Mouse (Mus musculus): ENCODE measurements around the gene Clgn. TPM values are rescaled to one million over a fixed set of nuclear protein-coding genes. Genes with fewer than 3 reads are reported as not detected.

Gene Clgn
- total and polyA plus RNA-seq, 3 experiments = 0.59 to 1.5 (median 1.2) TPM

DNA sequence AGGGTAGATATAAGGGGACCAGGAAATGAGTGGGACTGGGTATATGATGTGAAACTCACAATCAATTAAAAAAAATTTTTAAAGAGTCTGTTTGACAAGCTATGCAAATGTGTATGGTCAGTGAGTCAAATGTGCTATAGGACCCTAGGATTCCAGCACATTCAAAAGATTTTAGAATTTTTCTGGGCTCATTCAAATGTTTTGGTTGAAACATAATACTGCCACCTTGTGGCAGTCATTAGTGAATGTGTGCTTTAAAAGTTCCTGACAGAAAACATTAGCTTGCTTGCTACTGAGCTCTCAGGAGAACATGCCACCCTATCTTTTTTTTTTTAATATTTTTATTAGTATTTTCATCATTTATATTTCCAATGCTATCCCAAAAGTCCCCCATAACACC lies 47.0 kb upstream of the Clgn start (continued):
- no peak for TF ChIP-seq MAZ (IDR thresholded peaks at IDR 0.05; ENCODE audit: low read depth, low read length)
- no peak for TF ChIP-seq TCF12 (IDR thresholded peaks at IDR 0.05; ENCODE audit: low read depth, low read length)
- TF ChIP-seq POLR2A (IDR thresholded peaks at IDR 0.05; ENCODE audit: low read depth, low read length) = no peak
- TF ChIP-seq GABPA (IDR thresholded peaks at IDR 0.05; ENCODE audit: insufficient replicate concordance, low read depth, low read length) = no peak
- no peak for TF ChIP-seq HCFC1 (IDR thresholded peaks at IDR 0.05; ENCODE audit: low read depth, low read length)

DNA sequence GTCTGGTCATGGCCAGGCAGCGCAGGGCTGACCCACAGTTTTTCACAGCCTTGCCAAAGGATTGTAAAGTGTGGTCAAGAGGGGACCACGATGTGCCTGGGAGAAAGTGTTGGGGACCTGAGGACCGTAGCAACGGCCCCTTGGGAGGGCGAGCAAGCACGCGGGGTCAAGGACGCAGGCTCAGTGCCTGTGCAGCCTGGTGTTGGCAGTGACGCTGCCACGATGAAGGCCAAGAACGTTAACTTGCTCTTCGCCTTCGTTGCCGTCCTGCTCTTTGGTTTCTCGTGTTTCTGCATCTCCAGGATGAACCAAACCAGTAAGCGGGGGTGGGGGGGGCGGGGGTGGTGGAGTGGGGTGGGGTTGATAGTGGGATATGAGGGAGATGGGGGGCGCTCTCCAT lies 41.4 kb upstream of the Clgn start, which contains the start of gene Mgat4d:
Mgat4d (plus strand) TSS at position 209 of the 400 bp plus-strand sequence.
- Histone ChIP-seq H3K9me3 (replicated peaks; ENCODE audit: low read length) (no peaks in the 10 kb centered on the region), H3K4me1 (ENCODE audit: control insufficient read depth in 1 of 2, insufficient read depth in 2 of 2) (no peaks in the 10 kb centered on the region; a peak in 1 of 4 replicates), H3K79me2 (replicated peaks; ENCODE audit: control insufficient read depth, extremely low read depth, insufficient read depth, poor library complexity, severe bottlenecking) (no peaks in the 10 kb centered on the region), H3K4me3 (replicated peaks in 1 of 3; ENCODE audit: low read depth in 2 of 3, low read length in 2 of 3, poor library complexity in 1 of 3) (no peak within 1 kb of the TSS), H3K27ac (ENCODE audit: insufficient read depth, low read depth) (no peak within 1 kb of the TSS), H3K36me3 (replicated peaks in 1 of 2; ENCODE audit: control insufficient read depth in 1 of 2, insufficient read depth in 1 of 2, low read length in 1 of 2) (no peaks in the 10 kb centered on the region), H3K9ac (ENCODE audit: insufficient read depth, low read depth) (no peak within 1 kb of the TSS), H3K4me2 (ENCODE audit: insufficient read depth, low read depth, poor library complexity, severe bottlenecking) (no peak within 1 kb of the TSS), H3K27me3 (replicated peaks) (no peaks in the 10 kb centered on the region)
- in situ Hi-C loops (cut with MboI; ENCODE audit: low pct_ligation_motif_present, low pct_unique_long_range_greater_than_20kb, low sequenced_read_pairs) (loop anchor here (10.0 kb wide), 1 partner anchor 253 kb away; no protein-coding TSS in a partner anchor), dilution Hi-C loops (cut with MboI; ENCODE audit: extremely low pct_ligation_motif_present, extremely low pct_unique_long_range_greater_than_20kb, low sequenced_read_pairs) (no loop called here)
- TF ChIP-seq E2F4 (IDR thresholded peaks at IDR 0.05; ENCODE audit: insufficient replicate concordance, low read depth, low read length) (no peak), MAZ (IDR thresholded peaks at IDR 0.05; ENCODE audit: low read depth, low read length) (no peak), MYC (IDR thresholded peaks at IDR 0.05; ENCODE audit: low read depth, low read length) (no peak), GABPA (IDR thresholded peaks at IDR 0.05; ENCODE audit: insufficient replicate concordance, low read depth, low read length) (no peak), UBTF (IDR thresholded peaks at IDR 0.05; ENCODE audit: low read depth, low read length) (no peak), USF2 (conservative IDR thresholded peaks at IDR 0.05; ENCODE audit: low read depth, low read length) (no peak), JUND (conservative IDR thresholded peaks at IDR 0.05; ENCODE audit: low read depth, low read length) (no peak), RCOR1 (conservative IDR thresholded peaks at IDR 0.05; ENCODE audit: low read depth, low read length) (no peak)
- DNase-seq (ENCODE audit: extremely low read depth) = no peak

DNA sequence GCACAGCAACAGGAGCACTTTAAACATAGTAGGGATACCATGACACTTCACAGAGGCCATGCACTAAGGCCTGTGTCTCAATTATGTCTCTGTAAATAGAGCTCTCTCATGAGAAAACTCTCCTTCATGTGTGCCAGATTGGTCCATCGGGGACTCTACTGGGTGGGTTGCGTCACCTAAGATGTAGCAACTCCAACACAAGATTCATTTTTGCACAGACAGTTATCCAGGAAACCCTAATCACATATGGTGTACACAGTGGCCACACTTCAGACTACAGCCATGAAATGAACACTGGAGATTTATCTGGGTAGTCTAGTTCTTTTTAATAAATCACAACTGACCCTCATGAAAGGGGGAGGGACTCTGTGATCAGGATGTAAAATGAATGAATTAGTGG lies 38.4 kb upstream of the Clgn start:
- Histone ChIP-seq H3K4me1 (ENCODE audit: control insufficient read depth in 1 of 2, insufficient read depth in 2 of 2) (peaks cover 0 to 6% of the 10 kb centered on the region in 2 experiments; a peak in 2 of 4 replicates), H3K27ac (ENCODE audit: insufficient read depth, low read depth) (no peak overlapping the region), H3K36me3 (replicated peaks in 1 of 2; ENCODE audit: control insufficient read depth in 1 of 2, insufficient read depth in 1 of 2, low read length in 1 of 2) (no peaks in the 10 kb centered on the region), H3K9me3 (replicated peaks; ENCODE audit: low read length) (peaks cover 4% of the 10 kb centered on the region), H3K27me3 (replicated peaks) (no peaks in the 10 kb centered on the region), H3K4me2 (ENCODE audit: insufficient read depth, low read depth, poor library complexity, severe bottlenecking) (no peak overlapping the region), H3K79me2 (replicated peaks; ENCODE audit: control insufficient read depth, extremely low read depth, insufficient read depth, poor library complexity, severe bottlenecking) (no peaks in the 10 kb centered on the region), H3K9ac (ENCODE audit: insufficient read depth, low read depth) (no peak overlapping the region), H3K4me3 (replicated peaks in 1 of 3; ENCODE audit: low read depth in 2 of 3, low read length in 2 of 3, poor library complexity in 1 of 3) (no peak overlapping the region)
- in situ Hi-C loops (cut with MboI; ENCODE audit: low pct_ligation_motif_present, low pct_unique_long_range_greater_than_20kb, low sequenced_read_pairs) (no loop called here), dilution Hi-C loops (cut with MboI; ENCODE audit: extremely low pct_ligation_motif_present, extremely low pct_unique_long_range_greater_than_20kb, low sequenced_read_pairs) (no loop called here)
- TF ChIP-seq USF1 (IDR thresholded peaks at IDR 0.05; ENCODE audit: low read depth, low read length) = no peak
- TF ChIP-seq ZC3H11A (IDR thresholded peaks at IDR 0.05; ENCODE audit: low read depth, low read length) = no peak
- no peak for TF ChIP-seq UBTF (IDR thresholded peaks at IDR 0.05; ENCODE audit: low read depth, low read length)
- no peak for DNase-seq (ENCODE audit: extremely low read depth)

Measured in CH12.LX (cell line).